Mouse (Mus musculus) A20 (cell line): ENCODE data around the gene Gnas.
"Not testable (repeated sequence)": the region's sequence is repeated elsewhere in the genome, so short reads cannot be mapped to it uniquely, and the experiment has no call there.

Source experiments
- DNase-seq: peaks from one replicate; pipeline ENCODE4 v3.0.0-alpha.2; 2011; ENCODE audit warnings: low read depth, low spot score

Gnas gene

GRCm38 (mm10) chr2:174294457-174294856, 10.3 kb downstream of the Gnas start:
- DNase-seq = peak; percentile 76

- peak; percentile 99 for DNase-seq
Measured at GRCm38 (mm10) chr2:174295175-174295899, 11.2 kb downstream of the Gnas start.

- no peak for DNase-seq
Measured at GRCm38 (mm10) chr2:174295900-174296465, 11.9 kb downstream of the Gnas start.

GRCm38 (mm10) chr2:174297086-174297571, 13.0 kb downstream of the Gnas start:
- peak; percentile 89 for DNase-seq

GRCm38 (mm10) chr2:174297851-174298250, 13.7 kb downstream of the Gnas start:
- DNase-seq = no peak

- DNase-seq = no peak
Measured at GRCm38 (mm10) chr2:174298471-174298870, 14.4 kb downstream of the Gnas start.

GRCm38 (mm10) chr2:174299091-174299770, 15.1 kb downstream of the Gnas start:
- no peak for DNase-seq

- DNase-seq = no peak
Measured at GRCm38 (mm10) chr2:174299771-174300160, 15.6 kb downstream of the Gnas start.

- no peak for DNase-seq
Measured at GRCm38 (mm10) chr2:174300186-174300585, 16.1 kb downstream of the Gnas start.

- DNase-seq = no peak
Measured at GRCm38 (mm10) chr2:174300666-174301065, 16.5 kb downstream of the Gnas start.

GRCm38 (mm10) chr2:174302526-174302925, 18.4 kb downstream of the Gnas start:
- no peak for DNase-seq

GRCm38 (mm10) chr2:174305646-174306045, 21.5 kb downstream of the Gnas start:
- DNase-seq = no peak

GRCm38 (mm10) chr2:174307903-174308302, 23.8 kb downstream of the Gnas start:
- no peak for DNase-seq

- DNase-seq = peak; percentile 55
Measured at GRCm38 (mm10) chr2:174310913-174311514, 26.9 kb downstream of the Gnas start.

GRCm38 (mm10) chr2:174311613-174312012, 27.5 kb downstream of the Gnas start:
- DNase-seq = no peak

GRCm38 (mm10) chr2:174312118-174312647, 28.1 kb downstream of the Gnas start:
- DNase-seq = peak; percentile 81

GRCm38 (mm10) chr2:174312661-174313060, 28.5 kb downstream of the Gnas start:
- no peak for DNase-seq

GRCm38 (mm10) chr2:174315445-174315844, 31.3 kb downstream of the Gnas start:
- not testable (repeated sequence) for DNase-seq

GRCm38 (mm10) chr2:174316661-174317060, 32.5 kb downstream of the Gnas start:
- DNase-seq = no peak

GRCm38 (mm10) chr2:174325989-174326388, 41.9 kb downstream of the Gnas start:
- DNase-seq = peak; percentile 51

- DNase-seq = peak; percentile 67
Measured at GRCm38 (mm10) chr2:174326481-174326880, 42.4 kb downstream of the Gnas start.
